Mouse (Mus musculus): Measurements from ENCODE around the gene Nfasc. TPM values are rescaled to one million over a fixed set of nuclear protein-coding genes. Genes with fewer than 3 reads are reported as not detected.

The Nfasc gene
- polyA plus RNA-seq, 1 experiment from 2014 or later = 0.99 TPM

DNA sequence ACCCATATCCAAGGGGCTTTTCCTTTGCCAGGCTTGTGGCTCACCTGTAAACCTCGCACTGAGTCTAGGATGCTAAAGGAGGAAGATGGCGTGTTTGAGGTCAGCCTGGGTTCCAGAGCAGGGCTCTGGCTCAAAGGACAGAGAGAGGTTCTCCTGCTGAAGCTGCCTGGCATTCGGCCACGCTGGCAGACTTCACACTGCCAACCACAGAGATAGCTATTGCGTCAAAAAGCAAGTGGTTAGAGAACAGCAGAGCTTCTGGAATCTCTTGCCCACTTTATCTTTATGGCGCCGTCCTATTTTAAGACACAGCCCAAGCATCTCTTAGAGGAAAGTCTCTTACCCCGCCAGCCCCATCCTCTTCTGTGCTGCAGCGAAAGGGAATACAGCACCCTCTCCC is 4.7 kb upstream of the Nfasc start:
- Histone ChIP-seq H3K27ac (replicated peaks; ENCODE audit: low read depth, low read length) (no peak overlapping the region), H3K9ac (ENCODE audit: low read length) (no peak overlapping the region), H3K27me3 (ENCODE audit: control insufficient read depth, insufficient read depth, low read length) (peaks cover 17% of the 10 kb centered on the region), H3K4me1 (ENCODE audit: control insufficient read depth, insufficient read depth, low read length) (no peaks in the 10 kb centered on the region), H3K4me3 (ENCODE audit: low read depth, low read length) (no peak overlapping the region), H3K9me3 (ENCODE audit: control insufficient read depth, low read length) (no peaks in the 10 kb centered on the region), H3K4me2 (ENCODE audit: low read depth, severe bottlenecking) (no peak overlapping the region), H3K36me3 (ENCODE audit: control insufficient read depth, insufficient read depth, low read length) (no peaks in the 10 kb centered on the region)
- 87% methylated on average over 9 of the region's 9 CpGs for WGBS
- DNase-seq (ENCODE audit: low spot score) = no peak
- no peak for ATAC-seq (ENCODE audit: insufficient number of reproducible peaks, low FRiP score, low TSS enrichment, low read depth)

GRCm38 (mm10) chr1:132745636-132746035 is 4.0 kb upstream of the Nfasc start:
- no peak overlapping the region for H3K27ac ChIP-seq (replicated peaks; ENCODE audit: low read depth, low read length)
- peaks cover 23% of the 10 kb centered on the region for H3K27me3 ChIP-seq (ENCODE audit: control insufficient read depth, insufficient read depth, low read length)
- no peak for DNase-seq (ENCODE audit: low spot score)
- WGBS = 68% methylated on average over 6 of the region's 6 CpGs
- no peaks in the 10 kb centered on the region for H3K9me3 ChIP-seq (ENCODE audit: control insufficient read depth, low read length)
- H3K4me1 ChIP-seq (ENCODE audit: control insufficient read depth, insufficient read depth, low read length) = no peaks in the 10 kb centered on the region
- H3K9ac ChIP-seq (ENCODE audit: low read length) = no peak overlapping the region
- no peak for ATAC-seq (ENCODE audit: insufficient number of reproducible peaks, low FRiP score, low TSS enrichment, low read depth)
- no peaks in the 10 kb centered on the region for H3K36me3 ChIP-seq (ENCODE audit: control insufficient read depth, insufficient read depth, low read length)
- H3K4me3 ChIP-seq (ENCODE audit: low read depth, low read length) = no peak overlapping the region
- H3K4me2 ChIP-seq (ENCODE audit: low read depth, severe bottlenecking) = no peak overlapping the region

- Histone ChIP-seq H3K4me3 (ENCODE audit: low read depth, low read length) (no peak overlapping the region), H3K27me3 (ENCODE audit: control insufficient read depth, insufficient read depth, low read length) (peaks cover 54% of the 10 kb centered on the region), H3K4me2 (ENCODE audit: low read depth, severe bottlenecking) (no peak overlapping the region), H3K27ac (replicated peaks; ENCODE audit: low read depth, low read length) (no peak overlapping the region), H3K9me3 (ENCODE audit: control insufficient read depth, low read length) (no peaks in the 10 kb centered on the region), H3K4me1 (ENCODE audit: control insufficient read depth, insufficient read depth, low read length) (no peaks in the 10 kb centered on the region), H3K36me3 (ENCODE audit: control insufficient read depth, insufficient read depth, low read length) (no peaks in the 10 kb centered on the region), H3K9ac (ENCODE audit: low read length) (no peak overlapping the region)
- no peak for ATAC-seq (ENCODE audit: insufficient number of reproducible peaks, low FRiP score, low TSS enrichment, low read depth)
- whole genome bisulfite sequencing = 3% methylated on average over 11 of the region's 11 CpGs
- no peak for DNase-seq (ENCODE audit: low spot score)
Observed at GRCm38 (mm10) chr1:132739077-132739521, 2.5 kb downstream of the Nfasc start.

DNA sequence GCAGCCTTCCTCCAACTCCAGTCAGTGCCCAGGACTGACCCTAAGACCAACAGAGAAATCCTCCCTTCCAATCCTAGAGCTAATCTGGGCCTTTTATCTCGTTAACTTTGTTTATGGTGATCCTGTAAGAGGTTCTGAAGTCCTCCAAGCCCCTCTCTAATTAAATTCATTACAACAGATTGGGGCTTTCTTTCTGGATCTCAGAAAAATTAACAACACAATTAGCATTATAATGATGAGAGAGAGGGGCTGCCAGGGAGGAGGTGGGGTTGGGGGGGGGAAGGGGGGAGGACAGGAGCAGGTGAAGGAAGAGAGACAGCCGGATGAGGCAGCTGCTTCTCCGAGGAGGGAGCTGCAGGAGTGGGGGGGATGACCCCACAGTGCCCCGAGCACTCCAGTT is 5.4 kb downstream of the Nfasc start:
- Histone ChIP-seq H3K4me3 (ENCODE audit: low read depth, low read length) (no peak overlapping the region), H3K27me3 (ENCODE audit: control insufficient read depth, insufficient read depth, low read length) (peaks cover 36% of the 10 kb centered on the region), H3K27ac (replicated peaks; ENCODE audit: low read depth, low read length) (no peak overlapping the region), H3K4me2 (ENCODE audit: low read depth, severe bottlenecking) (no peak overlapping the region), H3K4me1 (ENCODE audit: control insufficient read depth, insufficient read depth, low read length) (no peaks in the 10 kb centered on the region), H3K9ac (ENCODE audit: low read length) (no peak overlapping the region), H3K36me3 (ENCODE audit: control insufficient read depth, insufficient read depth, low read length) (no peaks in the 10 kb centered on the region), H3K9me3 (ENCODE audit: control insufficient read depth, low read length) (no peaks in the 10 kb centered on the region)
- WGBS = 21% methylated on average over 4 of the region's 4 CpGs
- ATAC-seq (ENCODE audit: insufficient number of reproducible peaks, low FRiP score, low TSS enrichment, low read depth) (no peak), DNase-seq (ENCODE audit: low spot score) (no peak)

DNA sequence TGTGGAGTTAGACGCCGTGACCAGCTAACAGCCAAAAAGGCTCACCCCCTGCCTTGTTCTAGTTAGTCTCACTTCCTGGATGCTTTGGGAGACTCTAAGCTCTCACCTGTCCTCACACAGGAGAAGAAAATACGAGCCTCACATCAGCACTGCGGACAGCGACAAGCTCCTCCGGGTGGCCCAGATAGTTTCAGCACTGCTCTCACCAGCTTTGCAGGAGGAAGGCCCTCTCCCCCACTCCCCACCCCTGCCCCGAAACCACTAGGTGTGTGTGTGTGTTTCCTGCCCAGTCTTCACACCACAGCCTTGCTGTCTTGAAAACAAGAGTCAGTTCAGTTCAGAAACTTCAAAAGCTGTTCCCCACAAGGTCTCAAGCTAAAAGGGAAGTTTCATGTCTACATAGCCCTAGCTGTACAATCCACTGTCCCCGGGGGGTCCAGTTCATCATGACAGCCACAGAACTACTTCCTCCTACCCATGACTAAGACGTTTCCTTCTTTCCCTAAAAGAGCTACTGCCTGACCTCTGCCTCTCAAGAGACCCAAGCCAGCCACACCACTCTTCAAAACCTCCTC is 7.6 kb downstream of the Nfasc start:
- DNase-seq (ENCODE audit: low spot score) = peak; percentile 82
- H3K4me3 ChIP-seq (ENCODE audit: low read depth, low read length) = no peak overlapping the region

GRCm38 (mm10) chr1:132732307-132732706 is 9.3 kb downstream of the Nfasc start:
- DNase-seq (ENCODE audit: low spot score) = no peak
- no peak overlapping the region for H3K9ac ChIP-seq (ENCODE audit: low read length)
- H3K9me3 ChIP-seq (ENCODE audit: control insufficient read depth, low read length) = no peaks in the 10 kb centered on the region
- H3K4me3 ChIP-seq (ENCODE audit: low read depth, low read length) = no peak overlapping the region
- ATAC-seq (ENCODE audit: insufficient number of reproducible peaks, low FRiP score, low TSS enrichment, low read depth) = no peak
- no peaks in the 10 kb centered on the region for H3K4me1 ChIP-seq (ENCODE audit: control insufficient read depth, insufficient read depth, low read length)
- H3K4me2 ChIP-seq (ENCODE audit: low read depth, severe bottlenecking) = no peak overlapping the region
- WGBS = 85% methylated on average over 12 of the region's 12 CpGs
- H3K36me3 ChIP-seq (ENCODE audit: control insufficient read depth, insufficient read depth, low read length) = no peaks in the 10 kb centered on the region
- H3K27me3 ChIP-seq (ENCODE audit: control insufficient read depth, insufficient read depth, low read length) = peaks cover 8% of the 10 kb centered on the region; the same call in 1 of the 2 replicates
- no peak overlapping the region for H3K27ac ChIP-seq (replicated peaks; ENCODE audit: low read depth, low read length)

More for the DNA sequence above, 7.6 kb downstream of the Nfasc start:
- H3K9ac ChIP-seq (ENCODE audit: low read length) = no peak overlapping the region
- ATAC-seq (ENCODE audit: insufficient number of reproducible peaks, low FRiP score, low TSS enrichment, low read depth) = no peak
- no peaks in the 10 kb centered on the region for H3K36me3 ChIP-seq (ENCODE audit: control insufficient read depth, insufficient read depth, low read length)
- peaks cover 16% of the 10 kb centered on the region for H3K27me3 ChIP-seq (ENCODE audit: control insufficient read depth, insufficient read depth, low read length)
- H3K27ac ChIP-seq (replicated peaks; ENCODE audit: low read depth, low read length) = no peak overlapping the region
- H3K4me1 ChIP-seq (ENCODE audit: control insufficient read depth, insufficient read depth, low read length) = no peaks in the 10 kb centered on the region
- no peaks in the 10 kb centered on the region for H3K9me3 ChIP-seq (ENCODE audit: control insufficient read depth, low read length)
- no peak overlapping the region for H3K4me2 ChIP-seq (ENCODE audit: low read depth, severe bottlenecking)
- 30% methylated on average over 9 of the region's 9 CpGs for WGBS

DNA sequence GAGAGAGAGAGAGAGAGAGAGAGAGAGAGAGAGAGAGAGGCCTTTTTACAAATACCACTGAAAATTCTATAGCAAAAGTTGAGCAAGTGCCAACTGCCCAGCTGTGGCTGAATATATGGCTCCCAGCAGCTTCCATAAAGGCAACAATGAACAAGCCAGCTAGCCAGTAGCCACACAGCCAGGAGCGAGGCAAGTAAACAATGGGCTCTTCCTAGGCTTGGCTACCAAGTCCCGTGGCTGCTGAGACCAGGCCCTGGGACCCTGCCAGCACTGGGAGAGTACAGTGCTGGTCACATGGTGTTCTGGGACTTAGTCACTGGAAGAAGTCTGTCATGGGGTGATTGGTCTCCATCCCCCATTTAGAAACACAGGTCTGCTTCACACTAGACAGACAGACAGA is 14.0 kb downstream of the Nfasc start:
- Histone ChIP-seq H3K27me3 (ENCODE audit: control insufficient read depth, insufficient read depth, low read length) (no peaks in the 10 kb centered on the region), H3K4me3 (ENCODE audit: low read depth, low read length) (no peak overlapping the region), H3K9me3 (ENCODE audit: control insufficient read depth, low read length) (no peaks in the 10 kb centered on the region), H3K27ac (replicated peaks; ENCODE audit: low read depth, low read length) (no peak overlapping the region), H3K4me2 (ENCODE audit: low read depth, severe bottlenecking) (no peak overlapping the region), H3K9ac (ENCODE audit: low read length) (no peak overlapping the region), H3K36me3 (ENCODE audit: control insufficient read depth, insufficient read depth, low read length) (no peaks in the 10 kb centered on the region), H3K4me1 (ENCODE audit: control insufficient read depth, insufficient read depth, low read length) (no peaks in the 10 kb centered on the region)
- ATAC-seq (ENCODE audit: insufficient number of reproducible peaks, low FRiP score, low TSS enrichment, low read depth) = no peak
- WGBS = 65% methylated on average over 2 of the region's 2 CpGs
- DNase-seq (ENCODE audit: low spot score) = no peak

GRCm38 (mm10) chr1:132722362-132722761 is 19.2 kb downstream of the Nfasc start:
- DNase-seq (ENCODE audit: low spot score) (no peak), ATAC-seq (ENCODE audit: insufficient number of reproducible peaks, low FRiP score, low TSS enrichment, low read depth) (no peak)
- Histone ChIP-seq H3K36me3 (ENCODE audit: control insufficient read depth, insufficient read depth, low read length) (no peaks in the 10 kb centered on the region), H3K4me2 (ENCODE audit: low read depth, severe bottlenecking) (no peak overlapping the region), H3K9ac (ENCODE audit: low read length) (no peak overlapping the region), H3K9me3 (ENCODE audit: control insufficient read depth, low read length) (no peaks in the 10 kb centered on the region), H3K27me3 (ENCODE audit: control insufficient read depth, insufficient read depth, low read length) (no peaks in the 10 kb centered on the region), H3K27ac (replicated peaks; ENCODE audit: low read depth, low read length) (no peak overlapping the region), H3K4me1 (ENCODE audit: control insufficient read depth, insufficient read depth, low read length) (no peaks in the 10 kb centered on the region), H3K4me3 (ENCODE audit: low read depth, low read length) (no peak overlapping the region)
- 83% methylated on average over 4 of the region's 4 CpGs for WGBS

- Histone ChIP-seq H3K27ac (replicated peaks; ENCODE audit: low read depth, low read length) (no peak overlapping the region), H3K4me3 (ENCODE audit: low read depth, low read length) (no peak overlapping the region), H3K36me3 (ENCODE audit: control insufficient read depth, insufficient read depth, low read length) (no peaks in the 10 kb centered on the region), H3K9me3 (ENCODE audit: control insufficient read depth, low read length) (no peaks in the 10 kb centered on the region), H3K9ac (ENCODE audit: low read length) (no peak overlapping the region), H3K4me1 (ENCODE audit: control insufficient read depth, insufficient read depth, low read length) (no peaks in the 10 kb centered on the region), H3K4me2 (ENCODE audit: low read depth, severe bottlenecking) (no peak overlapping the region), H3K27me3 (ENCODE audit: control insufficient read depth, insufficient read depth, low read length) (no peaks in the 10 kb centered on the region)
- DNase-seq (ENCODE audit: low spot score) (no peak), ATAC-seq (ENCODE audit: insufficient number of reproducible peaks, low FRiP score, low TSS enrichment, low read depth) (no peak)
- WGBS = 58% methylated on average over 3 of the region's 3 CpGs
Observed at GRCm38 (mm10) chr1:132721266-132721665, 20.3 kb downstream of the Nfasc start.

Data from limb, embryonic 11.5 days (tissue).